Mouse (Mus musculus) fat pad, adult 2 months (tissue): ENCODE data around the gene Slc3a1.
A peak's percentile ranks its signal among the peaks of the same experiment; 100 is the strongest.

Experiments used
- DNase-seq: peaks from one replicate; pipeline ENCODE4 v3.0.0-alpha.2; 2011; ENCODE audit warnings: low read depth, low spot score; ENCODE audit errors: extremely low read depth

The Slc3a1 gene

GRCm38 (mm10) chr17:85028093-85028739 lies at the start of gene Slc3a1:
TSS of gene Slc3a1 (plus strand) at chr17:85028376.
- no peak for DNase-seq

DNA sequence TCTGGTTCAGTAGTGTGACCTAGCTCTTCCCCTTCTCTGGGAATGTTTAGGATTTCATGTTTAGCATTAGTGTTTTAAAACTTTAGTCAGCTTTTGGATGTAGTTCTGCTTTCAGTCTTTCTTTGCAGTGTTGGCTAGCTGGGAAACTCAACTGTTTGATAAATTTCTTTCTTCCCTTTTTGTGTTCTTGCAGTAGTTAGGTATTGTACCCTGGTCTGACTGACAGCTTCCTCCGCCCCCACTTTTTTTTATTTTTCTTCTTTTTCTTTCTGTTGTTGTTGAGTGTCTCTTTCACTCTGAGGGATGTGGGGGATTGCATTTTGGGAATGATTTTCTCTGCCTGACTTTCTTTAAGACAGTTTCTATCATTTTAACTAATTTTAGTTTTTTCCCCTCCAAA lies 46.5 kb upstream of the Slc3a1 start:
- DNase-seq: no peak

- no peak for DNase-seq
These were observed 45.4 kb upstream of the Slc3a1 start for GRCm38 (mm10) chr17:84982735-84983134.

DNA sequence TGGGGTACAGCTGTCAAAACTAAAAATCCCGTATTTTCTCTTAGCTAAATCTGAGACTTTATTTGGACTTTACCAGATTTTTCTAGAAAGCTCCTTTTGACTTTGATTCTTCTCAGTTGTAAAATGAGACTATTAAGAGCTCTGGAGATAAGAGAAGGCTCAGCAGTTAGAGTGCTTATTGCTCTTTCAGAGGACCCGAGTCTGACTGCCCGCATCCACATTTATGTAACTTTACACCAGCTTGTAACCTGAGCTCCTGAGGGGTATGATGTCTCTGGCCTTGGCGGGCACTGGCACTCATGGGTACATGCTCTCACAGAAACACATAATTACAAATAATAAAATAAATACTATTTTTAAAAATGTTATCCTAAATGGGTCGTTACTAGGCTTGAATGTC lies 41.8 kb upstream of the Slc3a1 start:
- no peak for DNase-seq

DNA sequence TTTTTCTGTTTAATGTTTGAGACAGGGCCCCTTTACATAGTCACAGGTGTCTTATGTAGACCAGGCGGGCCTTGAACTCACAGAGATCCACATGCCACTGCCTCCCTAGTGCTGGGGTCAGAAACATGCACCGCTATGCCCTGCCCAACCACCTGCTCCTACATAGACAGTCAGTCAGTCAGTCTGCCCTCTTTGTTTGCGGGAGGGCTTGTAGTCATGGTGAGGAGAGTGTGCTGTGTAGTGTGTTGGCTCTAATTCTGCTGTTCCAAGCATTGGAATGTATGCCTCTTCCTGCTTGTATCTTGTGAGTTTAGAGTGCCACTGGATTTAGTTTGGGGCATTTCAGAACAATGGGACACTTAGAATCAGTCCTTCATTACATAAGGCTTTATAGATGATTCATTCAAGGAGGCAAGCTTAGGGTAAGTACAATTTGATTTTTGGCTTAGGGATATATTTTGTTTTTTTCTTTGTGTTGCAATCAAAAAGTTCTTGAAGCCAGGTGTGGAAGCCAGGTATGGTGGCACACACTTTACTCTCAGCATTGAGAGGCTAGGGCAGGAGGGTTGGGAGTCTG lies 40.3 kb upstream of the Slc3a1 start:
- DNase-seq: peak; percentile 74

GRCm38 (mm10) chr17:84988514-84988913 lies 39.7 kb upstream of the Slc3a1 start:
- DNase-seq: no peak

DNA sequence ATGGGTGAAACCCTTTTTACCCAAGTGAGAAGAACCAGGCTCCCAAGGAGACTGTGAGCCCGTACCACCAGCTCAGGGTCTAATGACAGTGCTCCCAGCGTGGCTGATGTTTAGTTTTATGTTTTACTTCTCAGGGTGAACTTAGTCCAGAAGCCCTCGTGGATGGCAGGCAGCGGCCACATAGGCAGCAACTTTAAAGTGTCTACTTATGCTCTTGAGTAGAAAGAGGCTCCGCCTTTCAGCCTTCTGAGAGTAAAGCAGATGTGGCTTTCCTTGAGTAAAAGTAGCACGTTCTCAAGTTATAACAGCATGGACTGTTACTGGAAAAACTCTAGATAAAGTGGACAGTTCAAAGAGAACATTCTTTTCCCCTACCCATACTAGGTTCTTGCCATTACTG lies 32.3 kb upstream of the Slc3a1 start:
- DNase-seq: no peak

DNA sequence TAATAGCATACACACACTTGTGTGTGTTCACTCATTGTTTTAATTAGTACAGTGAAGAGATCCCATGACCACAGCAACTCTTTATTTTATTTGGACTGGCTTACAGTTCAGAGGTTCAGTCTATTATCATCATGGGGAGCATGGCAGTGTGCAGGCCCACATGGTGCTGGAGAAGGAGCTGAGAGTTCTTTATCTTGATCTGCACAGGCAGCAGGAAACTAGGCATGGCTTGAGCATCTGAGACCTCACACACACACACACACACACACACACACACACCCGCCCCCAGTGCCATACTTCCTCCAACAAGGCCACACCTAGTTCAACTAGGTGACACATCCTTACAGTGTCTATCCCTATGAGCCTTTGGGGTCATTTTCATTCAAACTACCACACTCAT lies 30.5 kb upstream of the Slc3a1 start:
- no peak for DNase-seq

DNA sequence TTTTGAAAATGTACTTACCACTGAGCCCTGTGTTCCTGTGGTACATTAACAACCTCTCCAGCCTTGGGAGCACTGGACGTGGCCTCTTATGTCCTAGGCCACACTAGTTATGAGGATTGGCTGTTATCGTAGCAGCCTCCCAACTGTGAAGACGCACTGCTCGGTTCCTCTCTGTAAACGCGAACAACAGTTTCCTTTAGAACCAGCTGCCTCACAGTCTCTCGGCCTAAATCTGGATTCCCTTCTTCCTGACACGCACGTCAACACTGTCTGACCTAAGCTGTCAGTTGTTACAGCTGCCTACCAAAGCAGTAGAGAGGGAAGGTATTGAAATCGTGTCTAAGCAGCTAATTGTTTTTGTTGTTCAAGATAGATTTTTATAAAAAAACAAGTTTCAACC lies 28.5 kb upstream of the Slc3a1 start:
- no peak for DNase-seq

- no peak for DNase-seq
These were observed 14.7 kb upstream of the Slc3a1 start for GRCm38 (mm10) chr17:85013485-85013884.

GRCm38 (mm10) chr17:85014632-85015031 lies 13.5 kb upstream of the Slc3a1 start:
- DNase-seq: no peak

- DNase-seq: no peak
These were observed 9.8 kb upstream of the Slc3a1 start for GRCm38 (mm10) chr17:85018344-85018743.

- no peak for DNase-seq
These were observed 9.4 kb upstream of the Slc3a1 start for GRCm38 (mm10) chr17:85018794-85019193.

DNA sequence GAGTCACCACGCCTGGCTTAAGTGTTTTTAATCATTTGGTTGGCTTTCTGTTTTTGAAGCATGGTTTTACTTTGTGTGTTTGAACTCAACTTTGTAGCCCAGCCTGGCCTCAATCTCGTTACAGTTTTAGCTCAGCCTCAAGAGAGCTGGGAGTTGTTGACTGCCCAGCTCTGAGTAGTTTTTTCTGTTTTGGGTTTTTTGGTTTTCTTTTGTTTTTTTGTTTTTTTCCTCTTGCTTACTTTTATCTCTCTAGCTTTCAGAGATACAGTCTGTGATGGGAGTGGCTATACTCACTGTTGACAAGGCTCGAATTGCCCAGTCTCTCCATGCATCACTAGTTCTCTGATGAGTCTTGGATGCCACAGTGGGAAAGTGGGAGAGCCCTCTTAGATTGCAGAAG lies 7.8 kb upstream of the Slc3a1 start:
- DNase-seq: no peak

DNA sequence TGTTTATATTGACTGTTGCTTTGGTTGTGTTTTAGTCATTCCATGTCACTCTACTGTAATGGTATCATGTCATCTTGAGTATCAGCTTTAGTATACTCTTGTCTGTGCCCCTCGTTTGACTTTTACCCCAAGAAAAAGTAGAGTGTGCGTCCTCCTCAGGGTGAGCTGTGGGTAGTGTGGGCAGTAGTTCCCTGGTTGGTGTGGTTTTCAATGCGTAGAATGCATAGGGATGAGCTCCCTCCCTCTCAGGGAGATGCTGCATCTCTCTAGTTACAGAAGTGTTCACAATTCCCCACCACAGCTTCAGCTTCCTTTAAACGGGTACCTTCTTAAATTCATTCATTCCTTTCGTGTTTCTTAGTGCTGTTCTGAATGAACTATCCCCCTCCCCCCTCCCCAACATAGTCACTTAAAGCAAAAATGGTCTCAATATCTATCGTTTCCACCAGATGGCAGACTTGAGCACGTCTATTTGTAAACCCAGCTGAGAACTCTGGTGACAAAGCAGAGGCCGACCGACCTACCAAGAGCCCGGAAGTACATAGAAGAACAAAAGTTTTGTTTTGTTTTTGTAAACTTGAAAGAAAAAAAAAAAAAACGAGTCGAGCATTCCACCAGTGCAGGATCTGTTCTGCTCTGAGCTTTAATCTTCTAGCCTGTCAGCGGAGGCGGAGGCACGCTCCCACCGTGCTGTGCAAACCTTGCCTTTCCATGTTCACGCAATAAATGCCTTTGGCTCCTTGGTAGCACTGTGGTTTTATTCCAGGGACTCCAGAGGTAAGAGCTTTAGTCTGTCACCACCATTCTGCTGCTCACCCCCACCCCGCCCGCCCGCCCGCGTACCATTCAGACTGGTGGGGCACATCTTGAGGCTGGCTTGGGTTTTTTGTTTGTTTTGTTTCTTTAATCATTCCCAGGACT lies 4.7 kb upstream of the Slc3a1 start:
- DNase-seq: no peak

- DNase-seq: no peak
These were observed 3.9 kb upstream of the Slc3a1 start for GRCm38 (mm10) chr17:85024237-85024636.

- DNase-seq: no peak
These were observed 3.0 kb upstream of the Slc3a1 start for GRCm38 (mm10) chr17:85025151-85025550.

GRCm38 (mm10) chr17:85026436-85026835 lies 1.7 kb upstream of the Slc3a1 start:
- no peak for DNase-seq

- no peak for DNase-seq
These were observed 929 bp upstream of the Slc3a1 start for GRCm38 (mm10) chr17:85027247-85027646.

DNA sequence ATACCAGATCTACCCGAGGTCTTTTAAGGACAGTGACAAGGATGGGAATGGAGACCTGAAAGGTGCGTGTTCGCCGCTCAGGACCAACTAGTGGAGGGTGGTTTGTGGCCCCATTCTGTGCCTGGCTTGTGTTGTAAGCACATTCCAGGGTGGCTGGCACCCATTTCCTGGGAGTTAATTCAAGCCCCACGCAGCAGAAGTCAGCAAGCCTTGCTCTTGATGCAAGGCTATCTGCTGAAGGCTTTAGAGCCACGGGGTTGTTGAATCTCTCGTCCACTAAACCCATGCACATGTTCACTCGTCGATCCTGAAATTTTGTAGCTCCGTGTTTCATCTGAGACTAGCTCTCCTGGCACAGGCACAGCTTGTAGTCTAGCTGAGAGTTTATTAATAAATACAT lies 621 bp downstream of the Slc3a1 start:
- DNase-seq: no peak

DNA sequence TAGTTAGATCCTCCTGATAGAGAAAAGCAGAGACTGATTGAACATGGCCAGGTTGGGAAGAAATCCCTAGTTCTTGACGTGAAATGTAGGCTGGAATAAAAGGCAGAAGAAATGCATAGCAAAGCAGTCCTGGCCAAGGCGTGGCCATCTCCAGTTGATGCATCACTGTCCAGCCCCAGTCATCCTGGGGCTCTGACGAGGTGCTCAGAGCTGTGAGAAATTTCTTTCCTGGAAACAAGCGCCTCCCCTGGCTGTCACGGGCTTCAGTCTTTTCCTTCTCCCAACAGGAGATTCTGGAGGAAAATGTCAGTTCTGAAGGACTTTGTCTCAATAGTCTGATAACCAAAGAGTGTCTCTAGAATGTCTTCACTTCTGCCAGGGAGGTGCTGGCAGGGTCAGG lies 2.5 kb downstream of the Slc3a1 start:
- DNase-seq: no peak

DNA sequence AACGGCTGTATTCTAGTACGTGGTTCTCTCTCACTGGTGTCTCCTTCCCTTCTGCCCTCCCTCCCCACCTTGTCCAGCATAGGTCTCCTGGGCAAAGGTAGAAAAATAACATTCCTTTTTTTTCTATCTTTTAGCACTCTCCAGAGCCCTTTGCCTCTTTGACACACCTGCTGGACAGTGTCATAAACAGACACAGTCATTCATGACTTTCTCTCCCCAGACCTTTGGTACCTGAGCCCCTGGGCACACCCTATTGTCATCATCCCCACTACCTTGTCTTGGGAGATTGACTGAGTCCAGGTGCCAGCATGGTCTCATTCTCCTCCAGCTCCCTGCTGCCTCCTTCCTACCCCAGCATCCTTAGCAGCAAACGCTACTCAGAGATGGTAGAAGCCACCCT lies 4.9 kb downstream of the Slc3a1 start:
- DNase-seq: no peak
